Mouse (Mus musculus): Measurements from ENCODE around the gene Usp35. TPM values are rescaled to one million over a fixed set of nuclear protein-coding genes. Genes with fewer than 3 reads are reported as not detected.

Gene Usp35
- polyA plus RNA-seq, 1 experiment from 2014 or later: 1.7 TPM

GRCm38 (mm10) chr7:97270367-97270766 lies 61.5 kb downstream of the Usp35 start:
- H3K27me3 ChIP-seq (ENCODE audit: low read depth, poor library complexity, severe bottlenecking): no peaks in the 10 kb centered on the region
- no peaks in the 10 kb centered on the region for H3K9me3 ChIP-seq (replicated peaks)
- no peaks in the 10 kb centered on the region for H3K4me1 ChIP-seq
- no peak overlapping the region for H3K27ac ChIP-seq (replicated peaks)
- peaks cover 11% of the 10 kb centered on the region; the same call in 1 of the 2 replicates for H3K36me3 ChIP-seq
- no peak overlapping the region for H3K4me3 ChIP-seq
- no peak for DNase-seq (ENCODE audit: low spot score)

- 64% methylated on average over 1 of the region's 1 CpGs for WGBS
- H3K27ac ChIP-seq (replicated peaks): no peak overlapping the region
- H3K4me3 ChIP-seq: no peak overlapping the region
- H3K36me3 ChIP-seq: no peaks in the 10 kb centered on the region
- DNase-seq (ENCODE audit: low spot score): no peak
- no peaks in the 10 kb centered on the region for H3K4me1 ChIP-seq
- H3K27me3 ChIP-seq (ENCODE audit: low read depth, poor library complexity, severe bottlenecking): no peaks in the 10 kb centered on the region
- H3K9me3 ChIP-seq (replicated peaks): peaks cover 5% of the 10 kb centered on the region; the same call in 1 of the 2 replicates
Observed at GRCm38 (mm10) chr7:97262541-97262940, 69.3 kb downstream of the Usp35 start.

Other genes starting within 250 kb of the Usp35 start
- 4.4 and 5.3 TPM in 2 replicates for gene Kctd21, start 307 bp upstream of the Usp35 start, polyA plus RNA-seq (2016; fragmentation: Nextera tagmentation; extraction: Ambion mirVana)
- gene Alg8, start 39.6 kb upstream of the Usp35 start, polyA plus RNA-seq (2016; fragmentation: Nextera tagmentation; extraction: Ambion mirVana): 52.3 and 58.3 TPM in 2 replicates
- gene Ndufc2, start 68.0 kb upstream of the Usp35 start, polyA plus RNA-seq (2016; fragmentation: Nextera tagmentation; extraction: Ambion mirVana): 308 and 330 TPM in 2 replicates
- gene Thrsp, start 85.7 kb upstream of the Usp35 start, polyA plus RNA-seq (2016; fragmentation: Nextera tagmentation; extraction: Ambion mirVana): 0.48 and 0.51 TPM in 2 replicates
- gene Kctd14, start 119.3 kb upstream of the Usp35 start, polyA plus RNA-seq (2016; fragmentation: Nextera tagmentation; extraction: Ambion mirVana): 0.09 and 0.37 TPM in 2 replicates
- 57.2 and 63.3 TPM in 2 replicates for gene Ints4, start 148.9 kb upstream of the Usp35 start, polyA plus RNA-seq (2016; fragmentation: Nextera tagmentation; extraction: Ambion mirVana)
- gene Aamdc, start 247.5 kb upstream of the Usp35 start, polyA plus RNA-seq (2016; fragmentation: Nextera tagmentation; extraction: Ambion mirVana): 36.7 and 38.0 TPM in 2 replicates
- 21.3 and 23.6 TPM in 2 replicates for gene Rsf1, start 247.9 kb upstream of the Usp35 start, polyA plus RNA-seq (2016; fragmentation: Nextera tagmentation; extraction: Ambion mirVana)